Mouse (Mus musculus): ENCODE results near the gene Tnni3k.

Tnni3k gene

GRCm38 (mm10) chr3:154834373-154834772, 220.8 kb downstream of the Tnni3k start:
- no peak for DNase-seq (ENCODE audit: low spot score)

DNA sequence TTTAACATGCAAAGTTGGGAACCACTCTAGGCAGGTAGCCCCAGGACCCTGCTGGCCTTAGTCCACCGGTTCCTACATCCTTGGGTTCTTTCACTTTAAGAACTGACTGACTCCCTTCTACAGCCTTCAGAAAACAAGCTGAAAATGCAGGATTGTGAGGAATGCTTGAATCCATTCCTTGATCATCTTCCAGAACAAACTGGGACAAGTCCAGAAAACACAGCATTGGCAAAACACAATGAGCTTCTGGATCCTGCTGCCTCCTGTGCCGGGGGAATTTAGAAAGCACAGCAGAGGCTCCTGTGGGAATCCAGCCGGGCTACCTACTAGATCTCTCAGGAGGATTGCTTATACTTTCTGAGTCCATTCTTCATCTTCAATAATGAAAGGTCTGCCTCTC, 229.5 kb downstream of the Tnni3k start:
- DNase-seq (ENCODE audit: low spot score) = no peak

DNA sequence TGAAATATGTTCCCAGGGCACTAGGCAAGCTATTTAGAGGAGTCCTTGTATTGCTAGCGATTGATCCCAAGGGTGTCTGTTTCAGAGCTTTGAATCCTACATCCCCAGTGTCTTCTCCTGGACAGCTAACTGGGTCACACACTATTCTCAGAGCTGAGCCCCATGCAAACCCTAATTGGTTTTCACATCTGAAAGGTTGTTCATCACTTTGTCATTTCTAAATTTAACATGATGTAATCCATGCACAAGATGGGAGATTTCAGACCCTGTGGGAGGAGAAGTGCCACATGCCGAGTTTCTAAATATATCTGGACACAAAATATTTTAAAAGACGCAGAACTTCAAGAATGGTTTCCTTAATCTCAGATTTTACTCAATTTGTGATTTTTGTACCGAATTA, 230.5 kb downstream of the Tnni3k start:
- no peak for DNase-seq (ENCODE audit: low spot score)

DNA sequence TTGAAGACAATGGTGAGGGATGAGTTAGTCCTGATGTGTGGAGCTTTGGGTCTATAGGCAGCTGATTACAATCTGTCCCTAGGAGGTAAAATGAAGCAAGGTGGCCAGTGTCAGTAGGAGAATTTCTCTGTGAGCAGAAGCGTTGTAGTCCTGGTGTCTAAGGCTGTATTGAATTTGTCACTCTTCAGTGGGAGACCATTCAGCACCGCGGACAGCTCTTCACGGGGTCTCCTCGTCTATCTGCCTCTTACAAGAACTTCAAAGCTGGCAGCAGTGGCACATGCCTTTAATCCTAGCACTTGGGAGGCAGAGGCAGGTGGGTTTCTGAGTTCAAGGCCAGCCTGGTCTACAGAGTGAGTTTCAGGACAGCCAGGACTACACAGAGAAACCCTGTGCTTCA, 235.5 kb downstream of the Tnni3k start:
- DNase-seq (ENCODE audit: low spot score) = peak; percentile 79

- peak; percentile 85 for DNase-seq (ENCODE audit: low spot score)
Measured at GRCm38 (mm10) chr3:154817732-154818131, 237.5 kb downstream of the Tnni3k start.

- DNase-seq (ENCODE audit: low spot score) = peak; percentile 72
Measured at GRCm38 (mm10) chr3:154816801-154817625, 238.2 kb downstream of the Tnni3k start.

- peak; percentile 10 for DNase-seq (ENCODE audit: low spot score)
Measured at GRCm38 (mm10) chr3:154816231-154816630, 239.0 kb downstream of the Tnni3k start.

- DNase-seq (ENCODE audit: low spot score) = no peak
Measured at GRCm38 (mm10) chr3:154815606-154816005, 239.6 kb downstream of the Tnni3k start.

DNA sequence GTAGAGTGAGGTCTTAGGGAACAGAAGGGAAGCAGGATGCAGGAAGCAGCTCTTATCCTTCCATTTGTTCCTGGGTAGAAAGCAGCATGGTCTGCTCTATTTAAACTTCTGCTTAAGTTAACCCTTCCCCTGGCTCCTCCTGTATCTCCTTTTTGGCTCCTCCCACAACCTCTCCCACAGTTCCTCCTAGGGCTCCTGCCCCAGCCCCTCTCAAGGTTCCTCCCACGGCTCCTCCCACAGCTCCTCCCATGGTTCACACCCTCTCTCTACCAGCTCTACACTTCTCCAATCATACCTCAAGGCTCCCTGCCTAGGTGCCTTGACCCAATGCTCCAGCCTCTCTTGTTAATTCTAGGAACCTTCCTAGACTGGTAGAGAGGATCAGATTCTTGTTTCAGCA, 242.3 kb downstream of the Tnni3k start:
- DNase-seq (ENCODE audit: low spot score) = no peak

- no peak for DNase-seq (ENCODE audit: low spot score)
Measured at GRCm38 (mm10) chr3:154811833-154812232, 243.4 kb downstream of the Tnni3k start.

GRCm38 (mm10) chr3:154811281-154811680, 243.9 kb downstream of the Tnni3k start:
- DNase-seq (ENCODE audit: low spot score) = no peak

DNA sequence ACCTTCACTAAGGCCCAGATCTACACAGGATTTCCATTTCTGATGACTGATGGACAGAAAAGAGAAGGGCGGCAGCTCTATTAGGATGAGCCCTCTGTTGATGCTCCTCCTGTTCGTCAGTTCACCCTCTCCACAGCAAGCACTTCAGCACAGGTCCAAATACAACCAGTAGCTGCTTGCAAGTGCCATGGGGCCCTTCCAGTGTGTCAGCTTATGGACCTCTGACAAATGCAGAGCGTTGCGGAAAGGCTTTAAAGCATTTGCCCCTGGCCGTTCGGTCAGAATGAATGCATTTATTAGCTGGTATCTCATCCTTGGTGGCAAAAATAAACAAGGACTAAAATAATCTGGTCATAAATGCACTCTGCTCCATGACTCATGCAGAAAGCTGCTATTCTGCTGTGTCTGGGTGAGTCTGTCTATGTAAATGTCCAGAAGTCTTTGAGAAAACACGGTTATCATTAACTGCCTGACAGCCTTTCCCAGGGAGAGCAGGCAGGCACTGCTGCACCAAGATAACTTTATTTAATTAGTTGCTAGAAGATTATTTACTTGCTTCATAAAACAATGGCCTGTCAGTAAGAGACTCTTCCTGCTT, 244.8 kb downstream of the Tnni3k start:
- no peak for DNase-seq (ENCODE audit: low spot score)

- DNase-seq (ENCODE audit: low spot score) = peak; percentile 67
Measured at GRCm38 (mm10) chr3:154806626-154807025, 248.6 kb downstream of the Tnni3k start.

GRCm38 (mm10) chr3:154800888-154801429, 254.2 kb downstream of the Tnni3k start:
- no peak for DNase-seq (ENCODE audit: low spot score)

- no peak for DNase-seq (ENCODE audit: low spot score)
Measured at GRCm38 (mm10) chr3:154800454-154800853, 254.8 kb downstream of the Tnni3k start.

DNA sequence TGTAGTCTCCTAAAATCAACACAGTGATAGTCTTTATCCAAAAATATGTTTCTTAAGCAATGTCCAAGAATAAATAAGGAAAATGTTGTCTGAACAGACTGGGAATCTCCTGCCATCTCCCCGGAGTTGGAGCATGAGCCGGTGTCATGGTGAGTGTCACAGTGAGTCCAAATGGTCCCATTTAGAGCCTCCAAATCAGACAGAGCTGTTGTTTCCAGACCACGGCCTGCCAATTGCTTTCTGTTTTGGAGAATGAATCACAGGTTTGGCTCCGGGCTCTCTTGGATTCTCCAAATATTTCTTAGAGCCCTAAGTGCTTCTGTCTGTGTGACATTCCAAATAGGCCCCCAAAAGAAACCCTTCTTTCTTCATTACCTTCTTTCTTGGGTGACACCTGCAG, 256.4 kb downstream of the Tnni3k start:
- no peak for DNase-seq (ENCODE audit: low spot score)

DNA sequence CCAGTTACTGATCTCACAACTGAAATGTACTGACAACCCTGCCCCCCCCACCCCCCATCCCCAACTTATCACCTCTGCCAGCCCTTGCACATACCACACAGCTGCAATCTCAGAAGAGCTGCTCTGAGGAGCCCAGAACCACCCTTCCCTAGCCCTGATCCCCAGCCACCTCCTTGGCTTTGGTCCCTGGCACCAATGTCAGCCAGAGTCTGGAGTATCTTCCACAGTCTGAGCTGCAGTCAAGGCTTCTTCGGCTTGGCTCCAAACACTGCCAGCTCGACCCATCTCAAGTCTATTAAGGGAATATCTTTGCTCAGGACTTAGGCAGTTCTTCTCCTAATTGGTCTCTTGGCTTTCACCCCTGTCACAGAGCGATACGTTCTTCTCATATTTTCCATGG, 261.6 kb downstream of the Tnni3k start:
- no peak for DNase-seq (ENCODE audit: low spot score)

DNA sequence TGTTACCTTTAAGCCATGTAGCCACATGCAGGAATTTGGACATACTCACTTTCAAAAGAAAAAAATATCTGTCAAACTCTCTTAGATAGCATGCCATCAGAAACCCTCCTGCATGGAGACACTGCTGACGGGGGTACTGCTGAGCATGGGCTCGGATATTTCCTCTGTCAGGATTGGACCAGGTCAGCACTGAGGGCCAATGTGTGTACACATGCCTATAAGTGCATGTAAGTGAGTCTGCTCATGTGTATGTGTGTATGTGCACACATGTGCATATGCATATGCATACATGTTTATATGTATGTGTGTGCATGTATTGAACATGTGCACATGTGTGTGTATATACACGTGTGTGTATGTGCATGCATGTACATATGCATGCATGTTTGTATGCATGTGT, 267.6 kb downstream of the Tnni3k start:
- no peak for DNase-seq (ENCODE audit: low spot score)

DNA sequence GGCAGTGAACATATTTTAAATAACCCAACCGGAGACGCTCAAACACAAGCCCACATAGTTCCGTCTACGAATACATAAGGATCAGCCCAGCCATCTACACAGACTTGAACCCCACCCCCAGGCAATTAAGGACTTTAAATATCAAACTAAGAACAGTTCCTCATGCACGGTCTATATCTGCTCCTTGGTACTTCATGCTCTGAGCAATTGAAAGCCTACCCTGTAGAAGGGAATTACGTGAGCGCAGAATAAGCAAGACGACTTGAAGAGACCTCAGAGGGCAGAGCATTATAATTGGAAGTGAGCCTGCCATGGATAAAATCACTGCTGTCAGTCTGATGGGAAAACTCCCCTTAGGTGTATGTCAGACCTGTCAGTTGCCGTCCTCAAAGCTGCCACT, 268.9 kb downstream of the Tnni3k start:
- DNase-seq (ENCODE audit: low spot score) = no peak

DNA sequence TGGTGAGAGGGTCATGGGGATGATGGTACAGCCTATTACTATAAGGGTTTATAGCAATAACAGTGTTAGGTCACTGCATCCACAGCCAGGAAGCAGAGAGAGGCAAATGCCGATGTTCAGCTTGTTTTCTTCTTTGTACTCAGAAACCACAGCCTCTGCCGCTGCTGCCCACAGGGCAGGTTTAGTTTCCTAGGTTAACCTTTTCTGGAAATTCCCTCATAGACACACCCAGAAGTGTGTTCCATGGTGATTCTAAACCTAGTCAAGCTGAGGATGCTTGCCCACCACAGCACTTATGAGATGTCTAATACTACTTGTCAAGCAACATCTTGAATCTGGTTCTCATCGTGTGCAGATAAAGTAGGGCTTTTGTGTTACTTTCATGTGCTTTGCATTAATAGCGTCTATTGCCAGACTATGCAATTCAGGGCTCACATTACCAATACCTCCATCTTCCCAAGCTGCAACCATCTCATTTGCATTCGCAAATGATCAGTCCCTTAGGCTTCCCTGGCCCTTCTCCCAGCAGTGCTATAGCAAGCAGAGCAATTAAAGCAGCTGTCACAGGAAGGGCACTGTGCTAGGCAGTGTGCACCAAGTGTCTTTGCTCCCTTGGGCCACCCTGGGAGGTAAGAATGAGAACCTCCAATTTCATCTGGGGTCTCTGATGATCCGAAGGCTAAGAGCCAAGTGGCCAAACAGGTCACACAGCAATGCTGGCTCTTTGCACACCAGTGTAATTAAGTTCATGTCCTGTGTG, 276.2 kb downstream of the Tnni3k start:
- DNase-seq (ENCODE audit: low spot score) = no peak

- DNase-seq (ENCODE audit: low spot score) = no peak
Measured at GRCm38 (mm10) chr3:154771651-154772050, 283.6 kb downstream of the Tnni3k start.

GRCm38 (mm10) chr3:154766321-154766720, 288.9 kb downstream of the Tnni3k start:
- DNase-seq (ENCODE audit: low spot score) = no peak

GRCm38 (mm10) chr3:154764115-154764514, 291.1 kb downstream of the Tnni3k start:
- no peak for DNase-seq (ENCODE audit: low spot score)

Measured in retina, embryonic 14.5 days (tissue).